Mouse (Mus musculus) bone marrow, adult 2 months (tissue): ENCODE measurements at regions not wholly inside any gene's neighbourhood (a gene's known extent, or its start where the extent isn't known, plus 50 kb on each side); places are given as distances from the start of the nearest gene placed in this dataset.

Source experiments
- CTCF ChIP-seq: fragments of 200-500 bp; IDR thresholded peaks from 2 replicates; pipeline ENCODE4 v1.5.1; 2011; ENCODE audit warnings: low read length, control low read depth; ENCODE audit not compliant: control insufficient read depth, insufficient read depth
- POLR2A ChIP-seq: fragments of 200-500 bp; IDR thresholded peaks from 2 replicates; pipeline ENCODE4 v1.6.1; 2011; ENCODE audit warnings: low read depth, mild to moderate bottlenecking, control low read depth, low read length, borderline replicate concordance; ENCODE audit not compliant: control insufficient read depth

DNA sequence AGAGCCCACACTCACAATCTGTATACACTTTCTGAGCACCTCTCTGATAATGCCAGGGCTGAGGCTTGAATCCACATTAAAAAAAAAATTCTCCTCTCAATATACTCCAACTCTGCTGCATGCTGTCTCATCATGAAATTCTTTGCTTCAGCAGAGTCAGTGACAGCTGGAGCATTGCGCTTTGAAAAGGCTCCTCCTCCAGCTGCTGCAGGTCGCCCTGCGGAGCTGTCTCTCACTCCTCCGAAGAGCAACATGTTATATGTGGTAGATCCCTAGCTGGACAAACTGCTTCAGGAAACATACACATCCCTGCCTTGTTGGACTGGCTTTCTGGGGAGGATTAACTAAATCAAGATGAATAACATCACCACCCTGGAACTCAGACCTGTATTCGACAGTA, 984.5 kb downstream of the Adgrl2 start:
- no peak for TF ChIP-seq CTCF
- TF ChIP-seq POLR2A = no peak
